Comparison of ENCODE assay signal across 22 mouse cellular contexts in genomic region chr13:98942360-98942759, GRCm38 (mm10). TPM values are rescaled to one million over a fixed set of nuclear protein-coding genes. Genes with fewer than 3 reads are reported as not detected.
DNase-seq lines count a peak whose midpoint lies in the region; ATAC-seq and TF ChIP-seq lines count a peak whose summit lies in the region.
"Had no signal": no experiment of that assay in that cellular context is flagged by ENCODE, and none has a peak within 500 bp of the region (broad histone marks: within the 10 kb centered on the region; RNA-seq: fewer than 3 reads in every experiment).

No protein-coding gene starts in this region.

- H3K4me2 ChIP-seq in kidney, postnatal 0 days (ENCODE audit: low read length), result no peak overlapping the region
- no peak overlapping the region for H3K4me2 ChIP-seq in liver, embryonic 13.5 days
- no peak overlapping the region for H3K4me2 ChIP-seq in midbrain, embryonic 16.5 days (ENCODE audit: low read length)
- H3K4me2 ChIP-seq: hindbrain, embryonic 14.5 days; limb, embryonic 15.5 days; neural tube, embryonic 12.5 days had no signal

- no peaks in the 10 kb centered on the region for H3K36me3 ChIP-seq in kidney, postnatal 0 days (ENCODE audit: insufficient read depth, low read length)
- H3K36me3 ChIP-seq in liver, embryonic 13.5 days, result no peaks in the 10 kb centered on the region
- H3K36me3 ChIP-seq in midbrain, embryonic 16.5 days (ENCODE audit: control insufficient read depth, insufficient read depth, low read length), result no peaks in the 10 kb centered on the region
- H3K36me3 ChIP-seq: limb, embryonic 15.5 days; neural tube, embryonic 12.5 days had no signal

- H3K27ac ChIP-seq in kidney, postnatal 0 days, result peak overlapping the region; percentile 31; the same call in 1 of the 2 replicates
- peak overlapping the region; percentile 40; the same call in 1 of the 2 replicates for H3K27ac ChIP-seq in liver, embryonic 13.5 days
- no peak overlapping the region for H3K27ac ChIP-seq in layer of hippocampus, adult 2 months
- H3K27ac ChIP-seq in midbrain, embryonic 16.5 days (ENCODE audit: low read length), result no peak overlapping the region
- H3K27ac ChIP-seq: hindbrain, embryonic 14.5 days; limb, embryonic 15.5 days; neural tube, embryonic 12.5 days had no signal

- peaks cover 8% of the 10 kb centered on the region for H3K4me1 ChIP-seq in kidney, postnatal 0 days (replicated peaks; ENCODE audit: insufficient read depth, low read length)
- peaks cover 23% of the 10 kb centered on the region for H3K4me1 ChIP-seq in liver, embryonic 13.5 days (replicated peaks)
- H3K4me1 ChIP-seq in midbrain, embryonic 16.5 days (ENCODE audit: control insufficient read depth, insufficient read depth, low read length), result no peaks in the 10 kb centered on the region
- H3K4me1 ChIP-seq: neural tube, embryonic 12.5 days had no signal

- no peak for TF ChIP-seq CTCF in kidney, postnatal 0 days (IDR thresholded peaks at IDR 0.05; ENCODE audit: low read depth)
- TF ChIP-seq CTCF in layer of hippocampus, adult 2 months (conservative IDR thresholded peaks at IDR 0.05), result no peak

- DNase-seq in kidney, adult 11 months, result peak; percentile 27
- no peak for DNase-seq in kidney, adult 18-20 months
- peak; percentile 48 for DNase-seq in kidney, postnatal 0 days (ENCODE audit: low spot score)
- DNase-seq in liver, embryonic 13.5 days, result no peak
- DNase-seq in yolk sac, embryonic 10.5 days (ENCODE audit: low spot score), result peak; percentile 63
- no peak for DNase-seq in layer of hippocampus, adult 2 months (ENCODE audit: low spot score in 2 of 2)
- DNase-seq: adrenal gland, postnatal 25 days; cerebellum, adult 8-10 months; gastrocnemius, postnatal 10 days; thymus, postnatal 4 days had no signal

- WGBS in kidney, postnatal 0 days, result 34% methylated on average over 6 of the region's 6 CpGs
- WGBS in liver, embryonic 13.5 days (ENCODE audit: insufficient replicate concordance), result 37% methylated on average over 6 of the region's 6 CpGs
- WGBS in midbrain, embryonic 16.5 days, result 69% methylated on average over 6 of the region's 6 CpGs

- no peak overlapping the region for H3K9ac ChIP-seq in kidney, postnatal 0 days (ENCODE audit: low read depth, low read length)
- no peak overlapping the region for H3K9ac ChIP-seq in liver, embryonic 13.5 days
- no peak overlapping the region for H3K9ac ChIP-seq in midbrain, embryonic 16.5 days (ENCODE audit: low read depth, low read length)
- H3K9ac ChIP-seq: hindbrain, embryonic 14.5 days; limb, embryonic 15.5 days; neural tube, embryonic 12.5 days had no signal

- no peak for ATAC-seq in kidney, postnatal 0 days (replicated peaks; ENCODE audit: low FRiP score, low read depth)
- ATAC-seq in liver, embryonic 13.5 days (ENCODE audit: low read depth), result peak; percentile 25; the same call in 1 of the 2 replicates
- ATAC-seq in cerebellum, adult (ENCODE audit: insufficient number of reproducible peaks, low FRiP score, low TSS enrichment), result no peak
- ATAC-seq in midbrain, embryonic 16.5 days, result no peak

- H3K9me3 ChIP-seq in kidney, postnatal 0 days (replicated peaks; ENCODE audit: low read length), result no peaks in the 10 kb centered on the region
- no peaks in the 10 kb centered on the region for H3K9me3 ChIP-seq in liver, embryonic 13.5 days (replicated peaks)
- no peaks in the 10 kb centered on the region for H3K9me3 ChIP-seq in midbrain, embryonic 16.5 days (replicated peaks; ENCODE audit: control insufficient read depth, low read length, poor library complexity, severe bottlenecking)
- H3K9me3 ChIP-seq: limb, embryonic 15.5 days; neural tube, embryonic 12.5 days had no signal

- H3K27me3 ChIP-seq in kidney, postnatal 0 days (ENCODE audit: insufficient read depth, low read length), result no peaks in the 10 kb centered on the region
- H3K27me3 ChIP-seq in liver, embryonic 13.5 days, result no peaks in the 10 kb centered on the region
- H3K27me3 ChIP-seq in midbrain, embryonic 16.5 days (ENCODE audit: control insufficient read depth, insufficient read depth, low read depth, low read length), result no peaks in the 10 kb centered on the region
- H3K27me3 ChIP-seq: limb, embryonic 15.5 days; neural tube, embryonic 12.5 days had no signal

- no peak overlapping the region for H3K4me3 ChIP-seq in kidney, postnatal 0 days (replicated peaks; ENCODE audit: low read depth, low read length)
- H3K4me3 ChIP-seq in liver, embryonic 13.5 days (replicated peaks), result no peak overlapping the region
- no peak overlapping the region for H3K4me3 ChIP-seq in layer of hippocampus, adult 2 months
- no peak overlapping the region for H3K4me3 ChIP-seq in midbrain, embryonic 16.5 days (ENCODE audit: low read depth, low read length)
- H3K4me3 ChIP-seq: limb, embryonic 15.5 days; neural tube, embryonic 12.5 days had no signal

RNA-seq across cellular contexts. Expression of gene Tnpo1, which starts 16.2 kb away (rescaled TPM):
- 37.8 and 39.0 TPM in 2 replicates for polyA plus RNA-seq in kidney, postnatal 0 days (2015; fragmentation: Nextera tagmentation; extraction: Ambion mirVana)
- polyA plus RNA-seq in liver, embryonic 13.5 days (2015; fragmentation: Nextera tagmentation; extraction: Ambion mirVana), result 26.5 and 31.4 TPM in 2 replicates
- 10 to 100 TPM; 61.7 to 68.5 TPM for total RNA-seq in layer of hippocampus, adult 2 months (2021)
- polyA plus RNA-seq in midbrain, embryonic 16.5 days (2015; fragmentation: Nextera tagmentation; extraction: Ambion mirVana), result 40.8 and 45.2 TPM in 2 replicates

RNA-seq across cellular contexts. Expression of gene 1700024P04Rik, which starts 42.0 kb away (rescaled TPM):
- polyA plus RNA-seq in kidney, postnatal 0 days (2015; fragmentation: Nextera tagmentation; extraction: Ambion mirVana), result not detected in 2 replicates
- polyA plus RNA-seq in liver, embryonic 13.5 days (2015; fragmentation: Nextera tagmentation; extraction: Ambion mirVana), result not detected in 2 replicates
- total RNA-seq in layer of hippocampus, adult 2 months (2021), result not detected
- polyA plus RNA-seq in midbrain, embryonic 16.5 days (2015; fragmentation: Nextera tagmentation; extraction: Ambion mirVana), result not detected in 2 replicates
- total RNA-seq: adrenal gland, postnatal 25 days; gastrocnemius, postnatal 10 days; heart, adult 8-10 months; layer of hippocampus, postnatal 25 days; left cerebral cortex, postnatal 14 days; megakaryocyte-erythroid progenitor cell, adult 5-6 weeks had no signal
- polyA plus RNA-seq: embryonic facial prominence, embryonic 14.5 days; heart, postnatal 0 days; hindbrain, embryonic 14.5 days; limb, embryonic 15.5 days; neural tube, embryonic 12.5 days; spleen, adult 2 months had no signal

Comparison
In these comparisons a context has a peak if more than half of its experiments do, and no peak if none do; other contexts are left out.
1. DNase-seq: peak in kidney, adult 11 months (single experiment), kidney, postnatal 0 days (single experiment) and yolk sac, embryonic 10.5 days (single experiment); none in kidney, adult 18-20 months (single experiment), liver, embryonic 13.5 days (single experiment) and layer of hippocampus, adult 2 months (0 of 2).
2. H3K27ac ChIP-seq: peak in kidney, postnatal 0 days (single experiment) and liver, embryonic 13.5 days (single experiment); none in layer of hippocampus, adult 2 months (single experiment) and midbrain, embryonic 16.5 days (single experiment).